Mouse (Mus musculus) common myeloid progenitor, adult 5-6 weeks (primary cell): ENCODE data around the gene Lcn4. TPM values are rescaled to one million over a fixed set of nuclear protein-coding genes. Genes with fewer than 3 reads are reported as not detected.

ENCODE experiments used
- ATAC-seq: replicated peaks from 2 replicates; pipeline ENCODE4 v1.8.0; 2016; ENCODE audit warnings: low read depth, mild to moderate bottlenecking, moderate TSS enrichment, inconsistent platforms; ENCODE audit not compliant: poor library complexity, severe bottlenecking
- total RNA-seq: library from RNA; stranded (forward); fragments of 200-1000, 187-1606 nt; gene quantifications from 2 replicates; pipeline ENCODE4 v1.2.3, GENCODE M21; 2017

The Lcn4 gene
- total RNA-seq, 1 experiment from 2014 or later, result not detected

DNA sequence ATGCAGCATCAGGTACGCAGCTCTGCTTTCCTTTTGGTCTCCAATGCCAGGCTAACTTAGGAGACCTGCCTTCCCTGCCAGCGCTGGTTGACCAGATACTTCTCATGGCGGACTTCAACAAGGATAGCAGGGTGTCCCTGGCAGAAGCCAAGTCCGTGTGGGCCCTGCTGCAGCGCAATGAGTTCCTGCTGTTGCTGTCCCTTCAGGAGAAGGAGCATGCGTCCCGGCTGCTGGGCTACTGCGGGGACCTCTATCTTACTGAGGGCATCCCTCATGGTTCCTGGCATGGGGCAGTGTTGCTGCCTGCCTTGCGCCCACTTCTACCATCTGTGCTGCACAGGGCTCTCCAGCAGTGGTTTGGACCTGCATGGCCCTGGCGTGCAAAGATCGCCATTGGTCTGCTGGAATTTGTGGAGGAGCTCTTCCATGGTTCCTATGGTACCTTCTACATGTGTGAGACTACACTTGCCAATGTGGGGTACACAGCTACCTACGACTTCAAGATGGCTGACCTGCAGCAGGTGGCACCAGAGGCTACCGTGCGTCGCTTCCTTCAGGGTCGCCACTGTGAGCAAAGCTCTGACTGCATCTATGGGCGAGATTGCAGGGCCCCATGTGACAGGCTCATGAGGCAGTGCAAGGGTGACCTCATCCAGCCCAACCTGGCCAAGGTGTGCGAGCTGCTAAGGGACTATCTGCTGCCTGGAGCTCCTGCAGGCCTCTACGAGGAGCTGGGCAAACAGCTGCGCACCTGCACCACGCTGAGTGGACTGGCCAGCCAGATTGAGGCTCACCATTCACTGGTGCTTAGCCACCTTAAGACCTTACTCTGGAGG lies 35.4 kb downstream of the Lcn4 start:
- no peak for ATAC-seq

DNA sequence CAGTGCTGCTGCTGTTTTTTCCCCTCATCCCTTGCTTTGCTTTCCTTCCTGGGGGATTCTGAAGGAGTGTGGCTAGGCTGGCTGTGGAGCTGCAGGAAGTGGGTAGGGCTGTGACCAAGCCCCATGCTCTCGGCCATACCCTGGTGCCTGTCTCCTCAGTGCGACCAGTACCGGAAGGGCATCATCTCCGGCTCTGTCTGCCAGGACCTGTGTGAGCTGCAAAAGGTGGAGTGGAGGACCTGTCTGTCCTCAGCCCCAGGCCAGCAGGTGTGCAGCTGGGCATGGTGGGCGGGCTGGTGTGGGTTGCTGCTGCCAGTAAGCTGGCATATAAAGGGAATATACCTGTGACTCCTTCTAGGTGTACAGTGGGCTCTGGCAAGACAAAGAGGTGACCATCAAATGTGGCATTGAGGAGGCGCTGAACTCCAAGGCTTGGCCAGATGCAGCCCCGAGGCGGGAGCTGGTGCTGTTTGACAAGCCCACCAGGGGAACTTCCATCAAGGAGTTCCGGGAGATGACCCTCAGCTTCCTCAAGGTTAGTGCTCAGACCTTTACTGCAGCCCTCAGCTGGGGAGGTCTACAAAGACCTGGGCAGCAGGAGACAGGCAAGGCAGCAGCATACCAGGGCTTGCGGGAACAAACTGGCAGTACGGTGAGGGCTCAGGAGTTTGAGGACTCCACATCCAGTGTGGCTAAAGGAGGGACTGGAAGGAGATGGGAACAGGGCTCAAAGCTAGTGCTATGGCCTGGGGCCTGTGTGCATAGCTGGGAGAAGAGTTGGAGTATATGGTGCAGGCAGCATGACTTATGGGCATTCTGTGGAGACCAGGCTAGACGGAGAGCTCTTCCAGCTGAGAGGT lies 36.2 kb downstream of the Lcn4 start:
- ATAC-seq, result peak; percentile 43

DNA sequence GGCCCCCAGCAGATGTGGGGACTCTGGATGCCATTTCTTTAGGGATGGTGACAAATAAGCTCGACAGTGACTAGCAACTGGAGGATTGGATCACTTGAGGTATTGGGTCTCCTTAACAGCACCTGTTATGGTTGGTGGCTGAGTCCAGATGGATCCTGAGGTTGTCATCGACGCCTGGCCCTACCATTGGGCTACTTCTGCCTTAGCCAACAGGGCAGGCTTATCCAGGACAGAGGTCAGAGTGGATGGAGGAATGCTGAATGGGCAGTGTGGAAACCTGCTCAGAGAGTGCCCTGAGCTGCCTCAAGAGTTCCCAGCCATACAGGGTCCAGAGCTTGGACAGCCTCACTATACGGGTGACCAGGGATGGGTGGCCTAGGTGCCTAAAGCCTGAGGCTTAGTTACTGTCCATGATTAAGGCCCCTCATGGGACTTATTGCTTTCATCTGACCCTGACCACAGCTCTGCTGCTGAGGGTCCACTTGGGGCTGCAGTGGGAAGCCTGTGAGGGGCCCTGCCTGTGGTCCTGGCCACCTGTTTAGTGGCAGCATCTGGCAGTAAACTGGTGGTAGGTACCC lies 37.0 kb downstream of the Lcn4 start:
- ATAC-seq, result no peak

DNA sequence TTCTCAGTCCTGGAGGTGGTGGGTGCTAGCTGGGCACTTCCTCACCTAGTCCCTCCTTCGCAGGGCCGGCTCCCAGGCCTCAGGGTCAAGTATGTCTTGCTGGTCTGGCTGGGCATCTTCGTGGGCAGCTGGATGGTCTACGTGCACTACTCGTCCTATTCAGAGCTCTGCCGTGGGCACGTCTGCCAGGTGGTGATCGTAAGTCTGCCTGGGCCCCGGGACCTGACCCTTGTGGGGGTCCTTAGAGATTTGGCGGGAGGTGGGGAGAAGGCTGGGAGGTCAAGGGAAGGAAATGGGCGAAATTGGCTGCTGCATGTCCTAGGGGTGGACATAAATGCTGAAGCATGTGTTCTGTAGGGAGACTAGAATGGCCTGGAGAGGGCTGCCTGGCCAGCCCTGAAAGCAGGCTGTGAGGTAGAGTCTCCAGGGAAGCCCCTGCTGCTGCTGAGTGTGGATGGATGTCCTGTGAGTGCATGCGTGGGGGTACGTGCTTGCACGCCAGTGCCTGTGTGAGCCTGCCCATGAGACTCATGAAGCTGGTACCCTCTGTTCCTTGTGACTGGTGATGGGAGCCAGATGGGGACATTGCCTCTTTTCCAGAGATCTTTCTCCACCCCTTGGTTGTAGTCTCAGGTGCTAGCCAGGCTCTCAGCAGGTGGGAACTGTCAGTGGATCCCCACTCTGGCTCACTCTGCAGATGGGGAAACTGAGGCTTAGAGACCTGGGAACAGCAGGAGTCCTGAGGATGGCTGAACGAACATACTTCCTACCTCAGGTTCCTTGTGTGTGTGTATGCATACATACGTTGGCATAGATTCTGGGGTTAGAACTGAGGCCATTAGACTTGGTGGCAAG lies 38.3 kb downstream of the Lcn4 start:
- no peak for ATAC-seq

DNA sequence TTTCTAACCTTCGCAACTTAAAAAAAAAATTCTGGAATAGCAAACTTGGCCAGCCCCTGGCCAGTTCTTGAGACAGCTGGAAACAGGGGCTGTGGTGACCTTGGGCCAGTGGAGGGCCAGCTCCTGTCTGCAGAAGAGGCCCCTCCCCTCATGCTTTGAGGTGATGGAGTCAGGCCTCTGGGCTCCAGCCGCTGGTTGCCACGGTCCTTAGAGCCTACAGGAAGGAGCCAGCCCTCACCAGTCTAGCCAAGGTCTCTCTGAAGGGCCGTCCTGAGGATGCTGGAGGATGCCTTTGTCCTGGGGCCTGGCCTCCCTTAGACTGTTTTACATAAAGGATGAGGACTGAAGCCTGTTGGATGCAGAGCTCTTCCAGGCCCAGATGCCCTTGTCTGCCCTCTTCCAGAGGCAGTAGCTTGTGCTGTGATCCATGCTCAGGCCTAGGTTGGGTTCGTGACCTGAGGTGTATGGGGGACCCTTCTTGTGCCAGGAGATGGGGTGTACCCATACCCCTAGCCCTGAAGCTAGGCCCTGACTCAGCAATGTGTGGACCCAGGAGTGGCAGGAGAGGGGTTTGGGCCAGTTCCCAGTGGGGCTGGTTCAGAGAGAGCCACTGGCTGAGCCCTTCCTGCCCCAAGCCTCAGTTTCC lies 42.2 kb downstream of the Lcn4 start:
- ATAC-seq, result no peak; the same call in 1 of the 2 replicates

DNA sequence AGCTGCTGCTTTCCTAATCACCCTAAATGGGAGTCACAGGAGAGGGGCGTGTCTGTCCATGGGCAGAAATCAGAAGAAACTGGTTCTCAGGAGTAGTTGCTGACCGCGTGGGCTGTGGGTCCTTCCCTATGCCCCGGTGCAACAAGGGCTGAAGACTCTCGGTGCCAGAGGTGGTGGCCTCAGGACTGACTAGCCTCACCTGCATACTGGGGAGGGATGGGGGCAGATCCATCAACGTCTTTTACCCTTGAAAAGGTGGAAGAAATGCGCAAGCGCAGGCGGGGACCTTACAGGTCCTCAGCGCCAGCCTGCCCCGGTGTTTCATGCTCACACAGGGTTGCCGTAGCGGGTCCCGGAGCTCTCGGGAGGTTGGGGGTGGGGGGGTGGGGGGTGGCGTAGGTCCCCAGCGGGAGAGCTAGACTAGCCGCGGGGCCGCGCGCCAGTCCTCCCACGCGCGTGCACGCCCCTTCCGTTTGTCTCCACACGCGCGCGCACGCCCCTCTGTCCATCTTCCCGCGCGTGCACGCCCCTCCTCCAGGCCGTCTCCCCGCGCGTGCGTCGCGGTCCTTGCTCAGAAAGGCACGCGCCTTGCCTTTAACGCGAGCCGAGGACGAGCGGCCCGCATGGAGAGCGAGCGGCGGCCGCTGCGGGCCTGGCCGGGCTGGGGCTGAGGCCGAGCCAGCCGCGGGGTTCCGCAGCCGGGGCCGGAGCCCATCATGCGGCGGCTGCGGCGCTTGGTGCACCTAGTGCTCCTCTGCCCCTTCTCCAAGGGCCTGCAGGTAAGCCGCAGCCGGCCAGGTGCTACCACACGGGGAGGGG lies 43.0 kb downstream of the Lcn4 start, which contains the start of gene Fam69b:
Gene Fam69b, plus strand, starts transcription at position 537 of the 819 bp plus-strand sequence.
- peak; percentile 46; the same call in 1 of the 2 replicates for ATAC-seq

DNA sequence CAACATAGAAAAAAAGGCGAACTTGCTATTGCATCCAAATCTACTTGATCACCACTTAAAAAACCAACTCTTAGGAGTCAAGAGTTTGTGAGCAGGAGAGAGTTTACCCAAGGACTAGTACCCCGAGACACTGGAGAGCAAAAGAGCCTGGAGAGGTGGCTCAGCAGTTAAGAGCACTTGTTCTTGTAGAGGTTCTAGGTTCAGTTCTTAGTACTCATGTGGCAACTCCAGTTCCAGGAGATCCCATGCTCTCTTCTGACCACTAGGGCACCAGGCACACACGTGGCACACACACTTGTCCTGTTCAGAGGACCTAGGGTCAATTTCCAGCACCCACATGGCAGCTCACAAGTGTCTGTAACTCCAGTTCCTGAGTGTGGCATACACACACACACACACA lies 45.0 kb downstream of the Lcn4 start:
- no peak for ATAC-seq

DNA sequence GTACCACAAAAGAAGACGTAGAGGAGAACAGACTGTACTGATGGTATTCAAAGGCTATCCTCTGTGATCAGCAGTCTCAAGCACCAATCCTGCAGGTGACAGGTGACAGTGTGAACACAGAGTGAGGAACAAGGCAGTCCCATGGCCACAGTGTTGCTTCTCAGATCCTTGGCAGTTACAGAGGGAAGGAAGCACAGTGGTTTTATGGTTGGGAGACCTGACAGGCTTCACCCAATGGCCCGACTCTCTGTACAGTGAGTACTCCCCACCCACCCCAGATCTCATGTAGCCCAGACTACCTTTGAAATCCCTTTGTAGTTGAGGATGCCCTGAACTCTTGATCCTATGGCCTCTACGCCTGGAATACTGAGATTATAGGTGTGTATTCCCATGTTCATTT lies 45.7 kb downstream of the Lcn4 start:
- ATAC-seq, result peak; percentile 30

DNA sequence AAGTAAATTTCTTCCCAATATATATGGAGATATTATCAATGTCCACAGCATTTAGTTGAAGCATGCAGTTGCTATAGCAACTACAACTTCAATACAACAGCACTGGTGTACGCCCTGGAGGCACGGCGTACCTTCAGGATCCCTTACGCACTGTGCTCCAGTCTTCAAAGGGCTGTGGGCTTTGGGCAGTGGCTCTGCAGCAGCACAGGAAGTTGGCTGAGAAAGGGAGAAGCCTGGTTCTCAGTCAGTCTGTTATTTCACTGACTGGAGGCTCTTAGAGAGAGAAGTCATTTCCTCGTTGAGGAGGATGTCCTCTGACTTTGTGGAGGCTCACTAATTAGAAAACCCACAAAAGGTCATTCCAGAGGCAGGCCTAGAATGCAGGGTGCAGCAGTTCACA lies 48.1 kb downstream of the Lcn4 start:
- peak; percentile 57 for ATAC-seq

DNA sequence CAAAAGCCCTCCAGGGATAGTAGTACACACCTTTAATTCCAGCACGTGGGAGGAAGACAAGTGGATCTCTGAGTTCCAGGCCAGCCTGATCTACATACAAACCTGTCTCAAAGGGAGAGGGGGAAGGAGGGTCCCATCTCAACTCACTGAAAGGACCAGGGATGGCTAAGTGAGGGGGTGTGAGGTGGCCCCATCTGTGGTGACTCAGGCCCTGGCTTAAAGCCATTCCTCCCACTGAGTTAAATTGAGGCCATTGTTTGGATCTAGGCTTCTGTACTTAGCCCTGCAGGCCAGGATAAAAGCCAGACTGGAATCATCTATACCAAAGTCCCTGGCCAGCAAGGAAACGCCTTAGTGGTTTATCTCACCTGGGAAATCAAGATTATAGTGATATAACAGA lies 49.8 kb downstream of the Lcn4 start:
- ATAC-seq, result no peak

DNA sequence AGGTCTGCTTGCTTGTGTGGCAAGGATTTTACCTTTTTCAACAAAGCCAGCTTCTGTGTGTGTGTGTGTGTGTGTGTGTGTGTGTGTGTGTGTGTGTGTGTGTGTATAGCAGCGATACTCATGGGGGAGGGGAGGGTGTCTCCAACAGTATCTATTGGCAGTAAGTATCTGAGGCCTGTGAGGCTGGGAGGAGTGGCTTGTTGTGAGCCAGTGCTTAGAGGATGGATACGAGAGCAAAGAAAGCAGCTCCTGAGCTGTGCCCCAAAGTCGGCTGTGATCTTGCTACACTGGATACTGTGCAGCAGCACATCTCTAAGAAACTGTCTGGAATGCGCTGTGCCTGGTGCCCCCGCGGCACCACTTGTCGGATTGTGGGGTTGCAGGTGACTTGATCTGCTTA lies 53.2 kb downstream of the Lcn4 start:
- no peak for ATAC-seq

Other genes starting within 250 kb of the Lcn4 start
- gene Sec16a, start 226.1 kb downstream of the Lcn4 start, total RNA-seq, result 20.1 and 44.2 TPM in 2 replicates
- gene Notch1, start 154.6 kb downstream of the Lcn4 start, total RNA-seq, result 6.5 and 13.7 TPM in 2 replicates
- 54.9 and 57.0 TPM in 2 replicates for gene Egfl7, start 91.3 kb downstream of the Lcn4 start, total RNA-seq
- not detected in 2 replicates for gene Gm20532, start 84.6 kb downstream of the Lcn4 start, total RNA-seq
- 32.2 and 38.7 TPM in 2 replicates for gene Agpat2, start 66.9 kb downstream of the Lcn4 start, total RNA-seq
- gene Fam69b, start 42.8 kb downstream of the Lcn4 start, total RNA-seq, result 17.5 and 19.9 TPM in 2 replicates
- not detected in 2 replicates for gene Abo, start 193.7 kb upstream of the Lcn4 start, total RNA-seq
- 55.1 and 68.0 TPM in 2 replicates for gene Surf6, start 231.6 kb upstream of the Lcn4 start, total RNA-seq
- gene Med22, start 239.4 kb upstream of the Lcn4 start, total RNA-seq, result 17.0 and 22.5 TPM in 2 replicates
- gene Rpl7a, start 239.5 kb upstream of the Lcn4 start, total RNA-seq, result 2,462 and 2,597 TPM in 2 replicates
- gene Surf2, start 245.1 kb upstream of the Lcn4 start, total RNA-seq, result 85.6 and 92.0 TPM in 2 replicates
- gene Surf1, start 245.2 kb upstream of the Lcn4 start, total RNA-seq, result 37.1 and 43.2 TPM in 2 replicates